Mouse (Mus musculus) c-Kit-positive CD71-negative TER-119-negative erythroid progenitor cells, embryonic 14.5 days (primary cell): ENCODE measurements around the gene Calm2.
A peak's percentile ranks its signal among the peaks of the same experiment; 100 is the strongest.

Experiments used
- DNase-seq: peaks from one replicate; pipeline ENCODE4 v3.0.0-alpha.2; 2013; ENCODE audit warnings: low read depth

The Calm2 gene

GRCm38 (mm10) chr17:87458911-87459749 is 12.4 kb upstream of the Calm2 start:
- DNase-seq, result no peak

GRCm38 (mm10) chr17:87457961-87458360 is 11.2 kb upstream of the Calm2 start:
- no peak for DNase-seq

GRCm38 (mm10) chr17:87454121-87454520 is 7.4 kb upstream of the Calm2 start:
- DNase-seq, result no peak

GRCm38 (mm10) chr17:87453336-87453735 is 6.6 kb upstream of the Calm2 start:
- no peak for DNase-seq

GRCm38 (mm10) chr17:87448881-87449280 is 2.1 kb upstream of the Calm2 start:
- DNase-seq, result no peak

GRCm38 (mm10) chr17:87448339-87448738 is 1.6 kb upstream of the Calm2 start:
- DNase-seq, result no peak

GRCm38 (mm10) chr17:87447612-87448200 is 971 bp upstream of the Calm2 start:
- no peak for DNase-seq

GRCm38 (mm10) chr17:87445917-87446766 is 593 bp downstream of the Calm2 start:
- DNase-seq, result no peak

- DNase-seq, result no peak
Measured at GRCm38 (mm10) chr17:87445337-87445916, 1.3 kb downstream of the Calm2 start.

- DNase-seq, result no peak
Measured at GRCm38 (mm10) chr17:87444763-87445162, 2.0 kb downstream of the Calm2 start.

- DNase-seq, result no peak
Measured at GRCm38 (mm10) chr17:87441537-87441936, 5.2 kb downstream of the Calm2 start.

GRCm38 (mm10) chr17:87439441-87439840 is 7.3 kb downstream of the Calm2 start:
- DNase-seq, result no peak

- no peak for DNase-seq
Measured at GRCm38 (mm10) chr17:87433929-87434328, 12.8 kb downstream of the Calm2 start.

GRCm38 (mm10) chr17:87432743-87433142 is 14.0 kb downstream of the Calm2 start:
- no peak for DNase-seq

- DNase-seq, result no peak
Measured at GRCm38 (mm10) chr17:87432314-87432713, 14.4 kb downstream of the Calm2 start.

- DNase-seq, result no peak
Measured at GRCm38 (mm10) chr17:87429431-87429830, 17.3 kb downstream of the Calm2 start.

- DNase-seq, result no peak
Measured at GRCm38 (mm10) chr17:87427511-87427910, 19.2 kb downstream of the Calm2 start, which contains the start of gene Stpg4. Gene Stpg4, minus strand, starts transcription at chr17:87427741.

- no peak for DNase-seq
Measured at GRCm38 (mm10) chr17:87418082-87418481, 28.7 kb downstream of the Calm2 start.

- no peak for DNase-seq
Measured at GRCm38 (mm10) chr17:87406646-87407045, 40.1 kb downstream of the Calm2 start.

GRCm38 (mm10) chr17:87405576-87405975 is 41.2 kb downstream of the Calm2 start:
- DNase-seq, result peak; percentile 47

- no peak for DNase-seq
Measured at GRCm38 (mm10) chr17:87403462-87403861, 43.3 kb downstream of the Calm2 start.

GRCm38 (mm10) chr17:87402444-87402843 is 44.3 kb downstream of the Calm2 start:
- no peak for DNase-seq
